Mouse (Mus musculus): ENCODE data around the gene Gm20458. TPM values are rescaled to one million over a fixed set of nuclear protein-coding genes. Genes with fewer than 3 reads are reported as not detected.

The Gm20458 gene
- polyA plus RNA-seq, 1 experiment: not detected

GRCm38 (mm10) chr2:164423464-164423863 is 37.3 kb upstream of the Gm20458 start:
- H3K4me3 ChIP-seq (replicated peaks): no peak overlapping the region
- H3K4me1 ChIP-seq (ENCODE audit: control insufficient read depth): no peaks in the 10 kb centered on the region
- peaks cover 3% of the 10 kb centered on the region; the same call in 1 of the 2 replicates for H3K27me3 ChIP-seq (ENCODE audit: control insufficient read depth)
- no peaks in the 10 kb centered on the region for H3K9me3 ChIP-seq (ENCODE audit: control insufficient read depth, low read length)
- TF ChIP-seq GATA1 (IDR thresholded peaks at IDR 0.05; ENCODE audit: low read length) (no peak), TAL1 (IDR thresholded peaks at IDR 0.05; ENCODE audit: low read length) (no peak)
- H3K36me3 ChIP-seq (ENCODE audit: control insufficient read depth): peaks cover 7% of the 10 kb centered on the region; the same call in 1 of the 2 replicates

- TF ChIP-seq GATA1 (IDR thresholded peaks at IDR 0.05; ENCODE audit: low read length) (no peak), TAL1 (IDR thresholded peaks at IDR 0.05; ENCODE audit: low read length) (no peak)
- Histone ChIP-seq H3K9me3 (ENCODE audit: control insufficient read depth, low read length) (no peaks in the 10 kb centered on the region), H3K36me3 (ENCODE audit: control insufficient read depth) (peaks cover 10% of the 10 kb centered on the region; the same call in 1 of the 2 replicates), H3K27me3 (ENCODE audit: control insufficient read depth) (peaks cover 3% of the 10 kb centered on the region; the same call in 1 of the 2 replicates), H3K4me3 (replicated peaks) (no peak overlapping the region), H3K4me1 (ENCODE audit: control insufficient read depth) (no peaks in the 10 kb centered on the region)
Measured at GRCm38 (mm10) chr2:164424406-164424805, 36.4 kb upstream of the Gm20458 start.

- peaks cover 5% of the 10 kb centered on the region; the same call in 1 of the 2 replicates for H3K27me3 ChIP-seq (ENCODE audit: control insufficient read depth)
- TF ChIP-seq GATA1 (IDR thresholded peaks at IDR 0.05; ENCODE audit: low read length): no peak
- no peak for TF ChIP-seq TAL1 (IDR thresholded peaks at IDR 0.05; ENCODE audit: low read length)
Measured at GRCm38 (mm10) chr2:164425401-164425800, 35.4 kb upstream of the Gm20458 start.

GRCm38 (mm10) chr2:164426121-164426520 is 34.6 kb upstream of the Gm20458 start:
- no peaks in the 10 kb centered on the region for H3K4me1 ChIP-seq (ENCODE audit: control insufficient read depth)
- H3K9me3 ChIP-seq (ENCODE audit: control insufficient read depth, low read length): no peaks in the 10 kb centered on the region
- no peak for TF ChIP-seq TAL1 (IDR thresholded peaks at IDR 0.05; ENCODE audit: low read length)
- no peak for TF ChIP-seq GATA1 (IDR thresholded peaks at IDR 0.05; ENCODE audit: low read length)
- H3K27me3 ChIP-seq (ENCODE audit: control insufficient read depth): peaks cover 5% of the 10 kb centered on the region; the same call in 1 of the 2 replicates
- peaks cover 10% of the 10 kb centered on the region; the same call in 1 of the 2 replicates for H3K36me3 ChIP-seq (ENCODE audit: control insufficient read depth)
- no peak overlapping the region for H3K4me3 ChIP-seq (replicated peaks)

More at GRCm38 (mm10) chr2:164425401-164425800, 35.4 kb upstream of the Gm20458 start:
- no peaks in the 10 kb centered on the region for H3K4me1 ChIP-seq (ENCODE audit: control insufficient read depth)
- H3K9me3 ChIP-seq (ENCODE audit: control insufficient read depth, low read length): no peaks in the 10 kb centered on the region
- no peak overlapping the region for H3K4me3 ChIP-seq (replicated peaks)
- peaks cover 10% of the 10 kb centered on the region; the same call in 1 of the 2 replicates for H3K36me3 ChIP-seq (ENCODE audit: control insufficient read depth)

- Histone ChIP-seq H3K9me3 (ENCODE audit: control insufficient read depth, low read length) (no peaks in the 10 kb centered on the region), H3K4me3 (replicated peaks) (no peak overlapping the region), H3K36me3 (ENCODE audit: control insufficient read depth) (peaks cover 10% of the 10 kb centered on the region; the same call in 1 of the 2 replicates), H3K4me1 (ENCODE audit: control insufficient read depth) (no peaks in the 10 kb centered on the region), H3K27me3 (ENCODE audit: control insufficient read depth) (peaks cover 7% of the 10 kb centered on the region; the same call in 1 of the 2 replicates)
- TF ChIP-seq GATA1 (IDR thresholded peaks at IDR 0.05; ENCODE audit: low read length): no peak
- TF ChIP-seq TAL1 (IDR thresholded peaks at IDR 0.05; ENCODE audit: low read length): no peak
Measured at GRCm38 (mm10) chr2:164426952-164427351, 33.8 kb upstream of the Gm20458 start.

- TF ChIP-seq GATA1 (IDR thresholded peaks at IDR 0.05; ENCODE audit: low read length) (no peak), TAL1 (IDR thresholded peaks at IDR 0.05; ENCODE audit: low read length) (no peak)
- Histone ChIP-seq H3K36me3 (ENCODE audit: control insufficient read depth) (peaks cover 10% of the 10 kb centered on the region; the same call in 1 of the 2 replicates), H3K27me3 (ENCODE audit: control insufficient read depth) (peaks cover 7% of the 10 kb centered on the region; the same call in 1 of the 2 replicates), H3K9me3 (ENCODE audit: control insufficient read depth, low read length) (no peaks in the 10 kb centered on the region), H3K4me3 (replicated peaks) (no peak overlapping the region), H3K4me1 (ENCODE audit: control insufficient read depth) (no peaks in the 10 kb centered on the region)
Measured at GRCm38 (mm10) chr2:164428451-164428850, 32.3 kb upstream of the Gm20458 start.

- no peaks in the 10 kb centered on the region for H3K9me3 ChIP-seq (ENCODE audit: control insufficient read depth, low read length)
- TF ChIP-seq GATA1 (IDR thresholded peaks at IDR 0.05; ENCODE audit: low read length) (no peak), TAL1 (IDR thresholded peaks at IDR 0.05; ENCODE audit: low read length) (no peak)
- H3K4me1 ChIP-seq (ENCODE audit: control insufficient read depth): no peaks in the 10 kb centered on the region
- peaks cover 6% of the 10 kb centered on the region; the same call in 1 of the 2 replicates for H3K36me3 ChIP-seq (ENCODE audit: control insufficient read depth)
- H3K4me3 ChIP-seq (replicated peaks): no peak overlapping the region
- peaks cover 7% of the 10 kb centered on the region; the same call in 1 of the 2 replicates for H3K27me3 ChIP-seq (ENCODE audit: control insufficient read depth)
Measured at GRCm38 (mm10) chr2:164429881-164430615, 30.7 kb upstream of the Gm20458 start.

- H3K36me3 ChIP-seq (ENCODE audit: control insufficient read depth): peaks cover 6% of the 10 kb centered on the region; the same call in 1 of the 2 replicates
- TF ChIP-seq GATA1 (IDR thresholded peaks at IDR 0.05; ENCODE audit: low read length) (no peak), TAL1 (IDR thresholded peaks at IDR 0.05; ENCODE audit: low read length) (no peak)
- no peaks in the 10 kb centered on the region for H3K4me1 ChIP-seq (ENCODE audit: control insufficient read depth)
- H3K9me3 ChIP-seq (ENCODE audit: control insufficient read depth, low read length): no peaks in the 10 kb centered on the region
- no peak overlapping the region for H3K4me3 ChIP-seq (replicated peaks)
- peaks cover 7% of the 10 kb centered on the region; the same call in 1 of the 2 replicates for H3K27me3 ChIP-seq (ENCODE audit: control insufficient read depth)
Measured at GRCm38 (mm10) chr2:164430697-164431096, 30.1 kb upstream of the Gm20458 start.

Data from erythroblast, embryonic 14.5 days (primary cell).